Mouse (Mus musculus) heart, postnatal 0 days (tissue): ENCODE measurements at regions not wholly inside any gene's neighbourhood (a gene's known extent, or its start where the extent isn't known, plus 50 kb on each side); places are given as distances from the start of the nearest gene placed in this dataset.

ENCODE experiments used
- CTCF ChIP-seq: IDR thresholded peaks from 2 replicates; pipeline ENCODE4 v1.5.1; 2016; ENCODE audit warnings: antibody characterized with exemption, control low read depth, low read depth
- EP300 ChIP-seq: IDR thresholded peaks from 2 replicates; pipeline ENCODE4 v1.6.1; 2016; ENCODE audit warnings: antibody characterized with exemption, low read depth

DNA sequence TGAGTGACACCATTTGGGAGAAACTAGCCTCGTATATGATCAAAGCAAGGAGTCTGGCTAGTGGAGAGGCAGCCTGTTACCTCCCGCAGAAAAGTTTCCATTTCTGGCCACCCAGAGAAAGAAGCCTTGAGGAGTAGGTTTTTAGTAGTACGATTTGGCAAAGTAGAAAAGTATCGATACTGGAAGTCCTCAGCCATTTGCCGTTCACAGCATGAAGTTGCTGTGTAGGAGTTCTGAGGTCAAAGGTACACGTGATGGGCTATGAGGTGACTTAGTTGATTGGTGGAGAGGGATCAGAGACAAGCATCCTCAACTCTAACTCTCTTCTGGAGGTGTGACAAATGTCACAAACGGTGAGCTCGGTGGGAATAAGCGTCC is 77.5 kb downstream of the Chst2 start:
- TF ChIP-seq CTCF (no peak), EP300 (no peak)
